19 mouse cellular contexts compared by ENCODE assay signal in the genomic region with DNA sequence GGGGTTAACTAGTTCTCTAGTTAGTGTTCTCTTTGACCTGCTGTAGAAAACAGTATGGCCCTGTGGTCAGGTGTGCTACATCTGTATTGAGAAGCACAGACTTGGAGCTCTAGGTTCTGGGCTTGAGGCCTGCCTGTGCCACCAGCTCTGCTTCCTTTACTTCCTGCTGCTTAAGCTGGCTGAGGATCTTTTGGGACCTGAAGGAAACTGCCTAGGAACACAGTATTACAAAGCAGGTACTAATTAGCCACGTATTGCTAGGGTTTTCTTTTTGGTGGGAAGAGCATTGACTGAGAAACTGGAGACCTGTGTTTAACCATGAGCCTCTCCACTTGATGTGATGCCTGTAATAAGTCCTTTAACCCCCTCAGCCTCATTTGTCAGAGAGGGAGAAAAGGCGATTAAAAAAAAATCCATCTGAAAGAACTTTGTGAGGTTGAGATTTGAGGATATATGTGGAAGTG. TPM values are rescaled to one million over a fixed set of nuclear protein-coding genes. Genes with fewer than 3 reads are reported as not detected.
DNase-seq lines count a peak whose midpoint lies in the region; ATAC-seq and TF ChIP-seq lines count a peak whose summit lies in the region.
"Had no signal": no experiment of that assay in that cellular context is flagged by ENCODE, and none has a peak within 500 bp of the region (broad histone marks: within the 10 kb centered on the region; RNA-seq: fewer than 3 reads in every experiment).

No protein-coding gene starts in this region.

- no peak overlapping the region for H3K9ac ChIP-seq in forebrain, postnatal 0 days
- H3K9ac ChIP-seq in forebrain, embryonic 14.5 days (ENCODE audit: low read length), result no peak overlapping the region
- H3K9ac ChIP-seq in limb, embryonic 13.5 days, result no peak overlapping the region
- H3K9ac ChIP-seq: kidney, embryonic 15.5 days; liver, embryonic 14.5 days had no signal

- WGBS in forebrain, embryonic 10.5 days, result 32% methylated on average over 2 of the region's 2 CpGs
- WGBS in forebrain, postnatal 0 days, result 20% methylated on average over 2 of the region's 2 CpGs
- 7% methylated on average over 2 of the region's 2 CpGs for WGBS in forebrain, embryonic 14.5 days
- 40% methylated on average over 2 of the region's 2 CpGs for WGBS in limb, embryonic 13.5 days

- no peak for DNase-seq in forebrain, embryonic 10.5 days (ENCODE audit: extremely low spot score, low spot score)
- DNase-seq in forebrain, postnatal 0 days, result no peak
- no peak for DNase-seq in layer of hippocampus, adult 2 months (ENCODE audit: low spot score in 2 of 2)
- no peak for DNase-seq in layer of hippocampus, postnatal 36 days
- DNase-seq in forebrain, embryonic 14.5 days (ENCODE audit: low spot score), result no peak
- DNase-seq in adrenal gland, postnatal 14 days, result no peak
- DNase-seq: cerebellum, adult 11-12 months; cerebellum, postnatal 36 days; gastrocnemius, adult 2 months; heart, adult 2 months; heart, postnatal 36 days; right cerebral cortex, postnatal 25 days; thymus, postnatal 36 days had no signal

- no peak overlapping the region for H3K4me2 ChIP-seq in forebrain, postnatal 0 days (ENCODE audit: low read depth)
- no peak overlapping the region for H3K4me2 ChIP-seq in forebrain, embryonic 14.5 days (ENCODE audit: low read length)
- H3K4me2 ChIP-seq in limb, embryonic 13.5 days (replicated peaks), result no peak overlapping the region
- H3K4me2 ChIP-seq: kidney, embryonic 15.5 days had no signal

- no peak overlapping the region for H3K4me3 ChIP-seq in forebrain, embryonic 10.5 days
- no peak overlapping the region for H3K4me3 ChIP-seq in forebrain, postnatal 0 days (ENCODE audit: low read depth, low read length)
- no peak overlapping the region for H3K4me3 ChIP-seq in layer of hippocampus, adult 2 months
- H3K4me3 ChIP-seq in forebrain, embryonic 14.5 days (ENCODE audit: low read depth, low read length), result no peak overlapping the region
- no peak overlapping the region for H3K4me3 ChIP-seq in limb, embryonic 13.5 days
- H3K4me3 ChIP-seq: gastrocnemius, adult 2 months; heart, adult 2 months; kidney, embryonic 15.5 days had no signal

- H3K27ac ChIP-seq in forebrain, embryonic 10.5 days, result 0 out of 2 replicates have a peak overlapping the region, but pooled peaks have one; percentile 11
- H3K27ac ChIP-seq in forebrain, postnatal 0 days (ENCODE audit: low read depth, low read length), result no peak overlapping the region
- peak overlapping the region; percentile 56 for H3K27ac ChIP-seq in layer of hippocampus, adult 2 months
- H3K27ac ChIP-seq in forebrain, embryonic 14.5 days (ENCODE audit: low read depth, low read length), result no peak overlapping the region
- peak overlapping the region; percentile 17; the same call in 1 of the 2 replicates for H3K27ac ChIP-seq in limb, embryonic 13.5 days
- H3K27ac ChIP-seq: gastrocnemius, adult 2 months; heart, adult 2 months; kidney, embryonic 15.5 days; liver, embryonic 14.5 days had no signal

- no peak for ATAC-seq in forebrain, postnatal 0 days
- ATAC-seq in forebrain, embryonic 14.5 days, result peak; percentile 42
- ATAC-seq in limb, embryonic 13.5 days (ENCODE audit: low FRiP score, low read depth), result no peak
- ATAC-seq in megakaryocyte progenitor cell, adult 5-6 weeks (replicated peaks; ENCODE audit: poor library complexity), result no peak
- ATAC-seq: CD4-positive, CD25-positive, alpha-beta regulatory T cell, adult 4 months had no signal

- peaks cover 23% of the 10 kb centered on the region for H3K4me1 ChIP-seq in forebrain, embryonic 10.5 days
- no peaks in the 10 kb centered on the region for H3K4me1 ChIP-seq in forebrain, postnatal 0 days (ENCODE audit: insufficient read depth)
- peaks cover 9% of the 10 kb centered on the region; the same call in 1 of the 2 replicates for H3K4me1 ChIP-seq in forebrain, embryonic 14.5 days (ENCODE audit: control insufficient read depth, insufficient read depth, low read length)
- H3K4me1 ChIP-seq in limb, embryonic 13.5 days, result peaks cover 20% of the 10 kb centered on the region

- TF ChIP-seq CTCF in forebrain, postnatal 0 days (IDR thresholded peaks at IDR 0.05; ENCODE audit: low read depth), result no peak
- TF ChIP-seq CTCF in layer of hippocampus, adult 2 months (conservative IDR thresholded peaks at IDR 0.05), result no peak

- no peaks in the 10 kb centered on the region for H3K27me3 ChIP-seq in forebrain, embryonic 10.5 days (ENCODE audit: poor library complexity, severe bottlenecking)
- H3K27me3 ChIP-seq in forebrain, postnatal 0 days (ENCODE audit: insufficient read depth, low read length), result no peaks in the 10 kb centered on the region
- no peaks in the 10 kb centered on the region for H3K27me3 ChIP-seq in forebrain, embryonic 14.5 days (replicated peaks; ENCODE audit: control insufficient read depth, insufficient read depth, low read length)
- H3K27me3 ChIP-seq in limb, embryonic 13.5 days, result no peaks in the 10 kb centered on the region
- H3K27me3 ChIP-seq: kidney, embryonic 15.5 days had no signal

- no peaks in the 10 kb centered on the region for H3K9me3 ChIP-seq in forebrain, embryonic 10.5 days
- H3K9me3 ChIP-seq in forebrain, postnatal 0 days (ENCODE audit: low read length), result no peaks in the 10 kb centered on the region
- no peaks in the 10 kb centered on the region for H3K9me3 ChIP-seq in forebrain, embryonic 14.5 days (replicated peaks; ENCODE audit: control insufficient read depth, low read length)
- no peaks in the 10 kb centered on the region for H3K9me3 ChIP-seq in limb, embryonic 13.5 days
- H3K9me3 ChIP-seq: G1E; kidney, embryonic 15.5 days had no signal

- no peaks in the 10 kb centered on the region for H3K36me3 ChIP-seq in forebrain, embryonic 10.5 days (replicated peaks)
- no peaks in the 10 kb centered on the region for H3K36me3 ChIP-seq in forebrain, postnatal 0 days (ENCODE audit: insufficient read depth)
- no peaks in the 10 kb centered on the region for H3K36me3 ChIP-seq in forebrain, embryonic 14.5 days (ENCODE audit: control insufficient read depth, insufficient read depth, low read length)
- no peaks in the 10 kb centered on the region for H3K36me3 ChIP-seq in limb, embryonic 13.5 days
- H3K36me3 ChIP-seq: kidney, embryonic 15.5 days had no signal

RNA-seq across cellular contexts. Expression of a gene that starts 13.9 kb away (rescaled TPM):
- polyA plus RNA-seq in forebrain, embryonic 10.5 days (2016; fragmentation: Nextera tagmentation; extraction: Ambion mirVana), result 5.1 and 5.5 TPM in 2 replicates
- total RNA-seq in forebrain, postnatal 0 days (2014; rRNA removed), result 23.5 and 32.5 TPM in 2 replicates
- 3.6 and 5.1 TPM in 2 replicates for polyA plus RNA-seq in forebrain, postnatal 0 days (2015; fragmentation: Nextera tagmentation; extraction: Ambion mirVana)
- total RNA-seq in layer of hippocampus, adult 2 months (2021), result 10 to 100 TPM; 82.6 to 87.3 TPM
- total RNA-seq in layer of hippocampus, postnatal 36 days (2021), result 10 to 100 TPM; 82.0 to 88.0 TPM
- polyA plus RNA-seq in forebrain, embryonic 14.5 days (2014; fragmentation: Nextera tagmentation; extraction: Ambion mirVana), result 8.3 and 8.6 TPM in 2 replicates
- polyA plus RNA-seq in limb, embryonic 13.5 days (2015; fragmentation: Nextera tagmentation; extraction: Ambion mirVana), result 3.7 and 4.3 TPM in 2 replicates
- 19.3 and 19.4 TPM in 2 replicates for total RNA-seq in adrenal gland, postnatal 14 days (2021)
- 1.1 and 2.6 TPM in 2 replicates for total RNA-seq in megakaryocyte progenitor cell, adult 5-6 weeks (2015)
- 0.92 and 2.1 TPM in 2 replicates for total RNA-seq in megakaryocyte progenitor cell, adult 5-6 weeks (2017)

Comparison
In these comparisons a context has a peak if more than half of its experiments do, and no peak if none do; other contexts are left out.
1. H3K27ac ChIP-seq: peak in forebrain, embryonic 10.5 days (single experiment), layer of hippocampus, adult 2 months (single experiment) and limb, embryonic 13.5 days (single experiment); none in forebrain, postnatal 0 days (single experiment) and forebrain, embryonic 14.5 days (single experiment).